Mouse (Mus musculus) testis, adult 2 months (tissue): ENCODE data around the gene Bbs9. TPM values are rescaled to one million over a fixed set of nuclear protein-coding genes. Genes with fewer than 3 reads are reported as not detected.

Experiments used
- H3K27ac ChIP-seq: fragments of 200-500 bp; 2 replicates; pipeline ENCODE4 v1.5.1; 2012; ENCODE audit warnings: low read depth, low read length; ENCODE audit not compliant: control insufficient read depth, insufficient read depth
- H3K27me3 ChIP-seq: fragments of 200-500 bp; 2 replicates; pipeline ENCODE4 v1.6.1; 2012; ENCODE audit warnings: mild to moderate bottlenecking, low read length, moderate library complexity; ENCODE audit not compliant: control insufficient read depth, insufficient read depth
- H3K36me3 ChIP-seq: fragments of 200-500 bp; 2 replicates; pipeline ENCODE4 v1.6.1; 2012; ENCODE audit warnings: mild to moderate bottlenecking, low read length; ENCODE audit not compliant: control insufficient read depth, insufficient read depth
- H3K4me1 ChIP-seq: fragments of 200-500 bp; 2 replicates; pipeline ENCODE4 v1.6.1; 2012; ENCODE audit warnings: low read length; ENCODE audit not compliant: control insufficient read depth, insufficient read depth
- H3K4me3 ChIP-seq: fragments of 200-500 bp; 2 replicates; pipeline ENCODE4 v1.5.1; 2012; ENCODE audit warnings: low read depth, mild to moderate bottlenecking, low read length, moderate library complexity, mixed read lengths; ENCODE audit not compliant: control insufficient read depth
- CTCF ChIP-seq: fragments of 200-500 bp; IDR thresholded peaks from 2 replicates; pipeline ENCODE4 v1.5.1; 2012; ENCODE audit warnings: low read depth, mild to moderate bottlenecking, inconsistent platforms, low read length, moderate library complexity; ENCODE audit not compliant: control insufficient read depth, insufficient read depth, insufficient replicate concordance
- POLR2A ChIP-seq: fragments of 200-500 bp; IDR thresholded peaks from 2 replicates; pipeline ENCODE4 v1.6.1; 2012; ENCODE audit warnings: low read depth, mild to moderate bottlenecking, inconsistent platforms, low read length, moderate library complexity; ENCODE audit not compliant: control insufficient read depth
- polyA plus RNA-seq: library from polyadenylated mRNA; depleted of rRNA; stranded (reverse); fragments of >200 nt; gene quantifications from 2 replicates; pipeline ENCODE4 v1.2.3, GENCODE M21; 2012

Bbs9 gene
- polyA plus RNA-seq, 1 experiment = 55.3 TPM

GRCm38 (mm10) chr9:22822770-22823169 lies 347.3 kb downstream of the Bbs9 start:
- TF ChIP-seq CTCF (no peak), POLR2A (no peak)
- H3K27ac ChIP-seq = no peak overlapping the region
- H3K27me3 ChIP-seq = no peaks in the 10 kb centered on the region
- H3K4me1 ChIP-seq = no peaks in the 10 kb centered on the region; the same call in 1 of the 2 replicates
- H3K4me3 ChIP-seq = no peak overlapping the region
- no peaks in the 10 kb centered on the region for H3K36me3 ChIP-seq

DNA sequence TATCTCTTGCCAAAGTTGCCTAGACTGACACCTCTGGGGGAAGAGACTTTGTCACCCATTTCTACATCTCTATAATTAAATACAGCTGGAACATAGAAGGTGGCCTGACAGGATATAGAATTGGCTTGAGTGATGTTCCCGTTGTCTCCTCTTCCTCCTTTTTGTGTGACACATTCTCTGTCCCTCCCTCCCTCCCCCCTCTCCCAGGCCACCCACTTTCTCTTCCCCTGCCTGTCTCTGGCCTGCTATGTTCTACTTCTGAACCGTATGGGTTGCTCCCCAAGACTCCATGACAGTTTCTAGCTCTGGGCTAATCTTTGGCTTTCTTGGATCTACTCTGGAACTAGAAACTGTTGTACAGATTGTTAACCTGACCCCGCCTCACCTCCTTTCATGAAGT lies 348.3 kb downstream of the Bbs9 start:
- Histone ChIP-seq H3K27me3 (no peaks in the 10 kb centered on the region), H3K4me1 (no peaks in the 10 kb centered on the region; the same call in 1 of the 2 replicates), H3K36me3 (no peaks in the 10 kb centered on the region), H3K27ac (no peak overlapping the region), H3K4me3 (no peak overlapping the region)
- no peak for TF ChIP-seq CTCF
- no peak for TF ChIP-seq POLR2A

DNA sequence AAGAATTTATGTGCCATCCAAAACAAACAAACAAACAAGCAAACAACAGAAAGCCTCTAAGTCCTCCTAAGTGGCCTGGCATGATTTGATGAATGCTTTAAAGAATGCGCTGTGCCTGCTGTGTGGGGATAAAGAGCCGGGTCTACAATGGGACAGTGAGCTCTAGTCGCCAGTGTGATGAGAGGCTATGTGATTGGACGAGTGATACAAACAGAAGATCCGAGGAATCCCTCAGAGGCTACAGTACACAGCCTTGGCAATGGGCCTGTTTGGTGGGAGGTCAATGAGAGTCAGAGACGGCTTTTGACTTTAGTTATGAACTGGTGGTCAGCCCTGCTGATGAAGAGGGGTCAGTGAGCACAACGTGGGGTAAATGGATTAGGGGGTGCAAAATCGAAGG lies 349.4 kb downstream of the Bbs9 start:
- Histone ChIP-seq H3K27me3 (no peaks in the 10 kb centered on the region), H3K27ac (no peak overlapping the region), H3K36me3 (no peaks in the 10 kb centered on the region), H3K4me1 (no peaks in the 10 kb centered on the region; the same call in 1 of the 2 replicates), H3K4me3 (no peak overlapping the region)
- TF ChIP-seq CTCF (no peak), POLR2A (no peak)

GRCm38 (mm10) chr9:22826571-22826990 lies 351.1 kb downstream of the Bbs9 start:
- no peak overlapping the region for H3K27ac ChIP-seq
- TF ChIP-seq POLR2A (no peak), CTCF (no peak)
- no peak overlapping the region for H3K4me3 ChIP-seq
- H3K27me3 ChIP-seq = no peaks in the 10 kb centered on the region
- no peaks in the 10 kb centered on the region for H3K36me3 ChIP-seq
- no peaks in the 10 kb centered on the region; the same call in 1 of the 2 replicates for H3K4me1 ChIP-seq

DNA sequence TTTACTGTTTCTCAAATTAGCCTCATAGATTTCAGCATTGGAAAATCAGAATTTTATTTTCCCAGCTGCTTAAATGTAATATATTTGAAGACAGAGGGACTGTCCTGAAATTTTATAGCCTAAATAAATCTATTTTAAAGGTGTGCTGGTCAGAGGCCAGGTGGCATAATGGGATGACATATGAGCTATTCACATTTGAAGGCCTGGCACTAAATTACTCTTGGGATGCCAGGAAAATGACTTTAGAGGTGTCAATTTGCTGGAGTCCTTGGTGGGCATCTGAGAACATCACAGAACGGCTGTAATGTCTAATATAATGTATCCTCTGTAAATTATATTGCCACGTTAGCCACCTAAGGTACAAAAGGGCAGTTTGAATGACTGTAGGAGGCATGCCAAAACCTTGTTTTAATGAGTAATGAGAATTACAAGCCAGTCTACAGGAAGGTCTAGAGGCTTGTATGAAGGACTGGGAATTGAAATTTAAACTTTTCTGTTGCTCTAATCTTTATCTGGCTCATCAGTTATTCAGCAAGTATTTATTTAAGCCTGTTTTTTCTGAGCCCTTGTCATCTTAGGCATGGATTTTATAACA lies 351.8 kb downstream of the Bbs9 start:
- H3K36me3 ChIP-seq = no peaks in the 10 kb centered on the region
- H3K4me3 ChIP-seq = no peak overlapping the region
- no peaks in the 10 kb centered on the region; the same call in 1 of the 2 replicates for H3K4me1 ChIP-seq
- no peak for TF ChIP-seq CTCF
- TF ChIP-seq POLR2A = no peak
- H3K27me3 ChIP-seq = no peaks in the 10 kb centered on the region
- no peak overlapping the region for H3K27ac ChIP-seq

GRCm38 (mm10) chr9:22829212-22829960 lies 353.9 kb downstream of the Bbs9 start:
- Histone ChIP-seq H3K36me3 (no peaks in the 10 kb centered on the region), H3K4me1 (no peaks in the 10 kb centered on the region; the same call in 1 of the 2 replicates), H3K4me3 (no peak overlapping the region), H3K27ac (no peak overlapping the region), H3K27me3 (no peaks in the 10 kb centered on the region)
- TF ChIP-seq POLR2A = no peak
- no peak for TF ChIP-seq CTCF

- no peaks in the 10 kb centered on the region for H3K27me3 ChIP-seq
- H3K4me3 ChIP-seq = no peak overlapping the region
- H3K36me3 ChIP-seq = no peaks in the 10 kb centered on the region
- H3K4me1 ChIP-seq = no peaks in the 10 kb centered on the region
- TF ChIP-seq POLR2A = no peak
- no peak for TF ChIP-seq CTCF
- no peak overlapping the region for H3K27ac ChIP-seq
Observed at GRCm38 (mm10) chr9:22834994-22835512, 359.5 kb downstream of the Bbs9 start.
